Mouse (Mus musculus): ENCODE data around the gene Man1a2. TPM values are rescaled to one million over a fixed set of nuclear protein-coding genes. Genes with fewer than 3 reads are reported as not detected.

The Man1a2 gene
- polyA plus RNA-seq, 1 experiment: 20.1 TPM

DNA sequence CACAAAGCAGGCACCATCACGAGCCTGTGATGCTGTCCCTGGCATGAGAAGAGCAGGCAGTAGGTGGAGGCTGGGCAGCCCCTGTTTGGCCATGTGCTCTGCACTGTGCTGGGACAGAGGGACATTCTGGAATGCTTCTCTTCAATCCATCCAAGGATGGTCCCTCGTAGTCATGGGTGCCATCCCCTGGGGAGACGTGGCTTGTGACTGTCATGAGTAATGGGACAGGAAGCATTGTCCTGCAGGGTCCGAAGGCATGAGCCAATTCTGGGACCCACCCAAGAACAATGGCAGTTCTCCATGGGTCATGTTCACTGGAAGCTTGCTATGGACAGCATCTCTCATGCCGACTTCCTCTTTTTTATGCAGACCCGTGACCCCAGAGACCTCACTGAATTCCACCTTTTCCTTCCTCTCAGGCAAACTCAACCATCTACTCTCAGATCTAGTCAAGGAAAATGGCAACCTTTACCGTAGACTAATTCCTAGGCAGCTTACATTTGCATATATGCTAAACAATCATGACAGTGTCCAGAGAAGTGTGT, 155.0 kb downstream of the Man1a2 start:
- TF ChIP-seq CTCF (IDR thresholded peaks at IDR 0.05; ENCODE audit: borderline replicate concordance, extremely low read depth, insufficient read depth, insufficient read length): no peak
- TF ChIP-seq POLR2A (IDR thresholded peaks at IDR 0.05; ENCODE audit: borderline replicate concordance, extremely low read depth, insufficient read depth, insufficient read length, poor library complexity, severe bottlenecking): no peak
- no peak for DNase-seq (ENCODE audit: low read depth)

DNA sequence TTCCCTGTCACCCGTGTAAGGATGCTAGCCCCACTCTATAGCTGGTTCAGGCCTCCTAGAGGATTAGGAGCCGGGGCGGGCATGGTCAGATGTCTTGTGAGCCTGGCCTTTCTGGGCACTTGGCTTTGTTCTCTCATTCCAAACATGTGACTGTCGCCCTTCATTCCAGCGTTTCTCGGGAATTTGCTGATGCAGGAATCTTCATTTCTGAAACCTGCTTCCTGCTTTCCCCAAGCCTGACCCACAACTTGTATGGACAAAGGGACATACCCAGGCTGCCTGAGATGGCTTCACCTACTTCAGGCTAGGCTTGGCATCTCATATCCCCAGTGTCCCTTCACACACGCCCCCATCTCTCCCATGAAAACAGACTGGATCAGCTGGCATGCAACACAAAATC, 162.6 kb downstream of the Man1a2 start:
- TF ChIP-seq POLR2A (IDR thresholded peaks at IDR 0.05; ENCODE audit: borderline replicate concordance, extremely low read depth, insufficient read depth, insufficient read length, poor library complexity, severe bottlenecking) (no peak), CTCF (IDR thresholded peaks at IDR 0.05; ENCODE audit: borderline replicate concordance, extremely low read depth, insufficient read depth, insufficient read length) (no peak)
- no peak for DNase-seq (ENCODE audit: low read depth)

DNA sequence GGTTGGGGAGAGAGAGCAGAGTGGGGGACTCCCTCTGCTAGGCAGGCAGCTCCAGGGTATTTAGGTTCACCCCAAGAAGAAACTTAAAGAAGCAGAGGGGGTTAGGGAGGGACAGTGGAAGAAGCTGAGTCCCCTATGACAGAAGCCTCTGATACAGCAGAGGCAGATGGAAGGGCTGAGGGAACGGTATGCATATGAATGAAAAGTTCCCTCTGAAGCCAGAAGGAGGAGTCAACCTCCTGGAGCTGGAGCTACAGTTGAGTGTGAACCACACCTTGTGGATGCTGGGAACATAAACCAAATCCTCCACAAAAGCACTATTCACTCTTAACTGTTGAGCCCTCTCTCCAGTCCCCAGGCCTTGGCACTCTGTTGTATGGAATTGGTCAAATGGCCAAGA, 163.7 kb downstream of the Man1a2 start:
- DNase-seq (ENCODE audit: low read depth): no peak
- TF ChIP-seq CTCF (IDR thresholded peaks at IDR 0.05; ENCODE audit: borderline replicate concordance, extremely low read depth, insufficient read depth, insufficient read length) (no peak), POLR2A (IDR thresholded peaks at IDR 0.05; ENCODE audit: borderline replicate concordance, extremely low read depth, insufficient read depth, insufficient read length, poor library complexity, severe bottlenecking) (no peak)

DNA sequence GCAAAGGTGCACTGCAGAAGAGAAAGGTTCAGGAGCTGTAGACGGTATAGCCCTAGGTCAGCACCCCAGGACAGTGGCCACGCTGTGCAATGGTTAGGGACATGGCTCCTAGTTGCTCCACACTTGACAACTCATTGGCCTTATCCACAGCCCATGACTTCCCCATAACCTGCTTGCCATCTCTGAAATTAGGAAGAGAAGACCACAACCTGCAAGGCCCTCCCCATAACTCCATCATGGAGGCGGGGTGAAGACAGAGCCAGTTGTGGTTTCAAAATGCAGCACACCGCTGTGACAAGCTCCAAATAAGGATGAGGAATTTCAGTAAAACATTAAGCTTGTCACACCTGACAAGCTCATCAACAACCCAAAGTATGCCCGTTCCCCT, 169.6 kb downstream of the Man1a2 start:
- TF ChIP-seq POLR2A (IDR thresholded peaks at IDR 0.05; ENCODE audit: borderline replicate concordance, extremely low read depth, insufficient read depth, insufficient read length, poor library complexity, severe bottlenecking): no peak
- no peak for TF ChIP-seq CTCF (IDR thresholded peaks at IDR 0.05; ENCODE audit: borderline replicate concordance, extremely low read depth, insufficient read depth, insufficient read length)
- DNase-seq (ENCODE audit: low read depth): no peak

DNA sequence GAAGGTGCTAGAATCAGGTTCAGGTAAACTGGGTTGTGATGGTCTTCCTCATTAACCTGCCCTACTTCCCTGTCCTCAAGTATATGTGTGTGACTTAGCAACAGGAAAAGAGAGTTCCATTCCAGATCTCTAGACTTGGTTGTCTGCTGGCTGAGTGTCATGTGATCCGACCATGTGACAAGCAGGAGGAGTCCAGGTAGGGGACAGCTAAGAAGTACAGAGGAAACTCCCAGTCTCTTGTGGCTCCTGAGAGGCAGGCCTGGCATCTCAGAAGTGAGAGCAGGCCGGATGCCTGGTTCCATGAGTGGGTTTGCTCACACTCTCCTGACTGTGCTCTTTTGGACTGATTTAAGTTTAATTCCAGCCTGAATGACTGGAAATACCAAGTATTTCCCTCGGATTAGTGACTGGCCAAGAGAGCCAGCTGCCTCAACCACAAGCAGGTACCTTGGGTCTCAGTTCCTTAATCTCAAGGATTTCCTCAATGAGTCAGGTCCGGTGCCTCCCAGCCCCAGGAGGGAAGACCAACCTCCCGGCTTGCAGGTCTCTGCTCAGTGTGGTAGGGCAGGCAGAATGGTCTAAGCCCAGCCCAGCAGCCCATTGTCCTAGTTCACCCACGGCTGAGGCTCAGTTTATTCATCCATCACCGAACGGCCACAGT, 170.1 kb downstream of the Man1a2 start:
- no peak for DNase-seq (ENCODE audit: low read depth)
- no peak for TF ChIP-seq CTCF (IDR thresholded peaks at IDR 0.05; ENCODE audit: borderline replicate concordance, extremely low read depth, insufficient read depth, insufficient read length)
- no peak for TF ChIP-seq POLR2A (IDR thresholded peaks at IDR 0.05; ENCODE audit: borderline replicate concordance, extremely low read depth, insufficient read depth, insufficient read length, poor library complexity, severe bottlenecking)

Other genes starting within 250 kb of the Man1a2 start
- 1.3 and 2.4 TPM in 2 replicates for gene Tent5c, start 196.2 kb downstream of the Man1a2 start, polyA plus RNA-seq (2012; rRNA removed)
- gene Vtcn1, start 140.0 kb upstream of the Man1a2 start, polyA plus RNA-seq (2012; rRNA removed): 0.05 TPM in 1 of 2 replicates, not detected in the other
- 13.0 and 13.1 TPM in 2 replicates for gene Trim45, start 236.7 kb upstream of the Man1a2 start, polyA plus RNA-seq (2012; rRNA removed)